Mouse (Mus musculus): ENCODE data around the gene Mpnd. TPM values are rescaled to one million over a fixed set of nuclear protein-coding genes. Genes with fewer than 3 reads are reported as not detected.

Gene Mpnd
- 106 and 110 TPM in 2 replicates for polyA plus RNA-seq (2012; rRNA removed)

- peak; percentile 66 for DNase-seq (ENCODE audit: low read depth)
Measured at GRCm38 (mm10) chr17:56005415-56006061, at the start of gene Mpnd, which contains the start of gene Stap2. Mpnd (plus strand) TSS chr17:56005711. Stap2 (minus strand) TSS chr17:56005584.

GRCm38 (mm10) chr17:55956129-55956528 lies 49.4 kb upstream of the Mpnd start:
- DNase-seq (ENCODE audit: low read depth): no peak

GRCm38 (mm10) chr17:55956591-55956990 lies 48.9 kb upstream of the Mpnd start:
- DNase-seq (ENCODE audit: low read depth): no peak

GRCm38 (mm10) chr17:55957168-55957567 lies 48.3 kb upstream of the Mpnd start:
- DNase-seq (ENCODE audit: low read depth): no peak

GRCm38 (mm10) chr17:55957726-55958583 lies 47.6 kb upstream of the Mpnd start:
- DNase-seq (ENCODE audit: low read depth): no peak

GRCm38 (mm10) chr17:55958584-55958886 lies 47.0 kb upstream of the Mpnd start:
- DNase-seq (ENCODE audit: low read depth): no peak

- DNase-seq (ENCODE audit: low read depth): peak; percentile 85
Measured at GRCm38 (mm10) chr17:55958918-55959728, 46.4 kb upstream of the Mpnd start, which contains the start of gene Yju2. Yju2 (plus strand) TSS chr17:55959099.

GRCm38 (mm10) chr17:55959946-55960740 lies 45.4 kb upstream of the Mpnd start:
- DNase-seq (ENCODE audit: low read depth): no peak

- DNase-seq (ENCODE audit: low read depth): no peak
Measured at GRCm38 (mm10) chr17:55960791-55961190, 44.7 kb upstream of the Mpnd start.

- no peak for DNase-seq (ENCODE audit: low read depth)
Measured at GRCm38 (mm10) chr17:55961631-55962030, 43.9 kb upstream of the Mpnd start.

- no peak for DNase-seq (ENCODE audit: low read depth)
Measured at GRCm38 (mm10) chr17:55963171-55963570, 42.3 kb upstream of the Mpnd start.

- DNase-seq (ENCODE audit: low read depth): no peak
Measured at GRCm38 (mm10) chr17:55964496-55964895, 41.0 kb upstream of the Mpnd start.

GRCm38 (mm10) chr17:55964996-55965395 lies 40.5 kb upstream of the Mpnd start:
- DNase-seq (ENCODE audit: low read depth): no peak

- DNase-seq (ENCODE audit: low read depth): no peak
Measured at GRCm38 (mm10) chr17:55967186-55967585, 38.3 kb upstream of the Mpnd start.

- DNase-seq (ENCODE audit: low read depth): no peak
Measured at GRCm38 (mm10) chr17:55968210-55968609, 37.3 kb upstream of the Mpnd start.

- no peak for DNase-seq (ENCODE audit: low read depth)
Measured at GRCm38 (mm10) chr17:55969560-55969959, 36.0 kb upstream of the Mpnd start.

GRCm38 (mm10) chr17:55969966-55970891 lies 35.3 kb upstream of the Mpnd start, which contains the start of gene Shd:
Shd (plus strand) TSS chr17:55970467.
- DNase-seq (ENCODE audit: low read depth): no peak

- no peak for DNase-seq (ENCODE audit: low read depth)
Measured at GRCm38 (mm10) chr17:55971453-55971852, 34.1 kb upstream of the Mpnd start.

- DNase-seq (ENCODE audit: low read depth): no peak
Measured at GRCm38 (mm10) chr17:55976255-55976862, 29.2 kb upstream of the Mpnd start.

- no peak for DNase-seq (ENCODE audit: low read depth)
Measured at GRCm38 (mm10) chr17:55977301-55977700, 28.2 kb upstream of the Mpnd start.
